Mouse (Mus musculus): ENCODE measurements at regions not wholly inside any gene's neighbourhood (a gene's known extent, or its start where the extent isn't known, plus 50 kb on each side); places are given as distances from the start of the nearest gene placed in this dataset.

- H3K4me2 ChIP-seq (ENCODE audit: low read depth) = no peak overlapping the region
- H3K4me3 ChIP-seq (ENCODE audit: low read depth, low read length) = no peak overlapping the region
- H3K27me3 ChIP-seq (ENCODE audit: insufficient read depth, low read length) = no peaks in the 10 kb centered on the region
- DNase-seq (no peak), ATAC-seq (no peak)
- no peak overlapping the region for H3K9ac ChIP-seq
- H3K9me3 ChIP-seq (ENCODE audit: low read length) = no peaks in the 10 kb centered on the region
- no peaks in the 10 kb centered on the region for H3K36me3 ChIP-seq (ENCODE audit: insufficient read depth)
- peaks cover 4% of the 10 kb centered on the region; the same call in 1 of the 2 replicates for H3K4me1 ChIP-seq (ENCODE audit: insufficient read depth)
- TF ChIP-seq CTCF (IDR thresholded peaks at IDR 0.05; ENCODE audit: low read depth) = peak; percentile 46
- H3K27ac ChIP-seq (ENCODE audit: low read depth, low read length) = no peak overlapping the region
- 34% methylated on average over 5 of the region's 5 CpGs for WGBS
These were observed 57.5 kb upstream of the Cul1 start for GRCm38 (mm10) chr6:47395465-47396337.
